Mouse (Mus musculus): ENCODE measurements around the gene Unc5c. TPM values are rescaled to one million over a fixed set of nuclear protein-coding genes. Genes with fewer than 3 reads are reported as not detected.

Unc5c gene
- polyA plus RNA-seq, 1 experiment from 2014 or later: 5.3 TPM

GRCm38 (mm10) chr3:141872337-141873042 lies 407.5 kb downstream of the Unc5c start:
- no peak overlapping the region for H3K27ac ChIP-seq (ENCODE audit: low read depth, low read length)
- no peak overlapping the region for H3K9ac ChIP-seq (ENCODE audit: low read length)

GRCm38 (mm10) chr3:141882496-141882895 lies 417.5 kb downstream of the Unc5c start:
- no peak overlapping the region for H3K4me3 ChIP-seq (ENCODE audit: low read depth, low read length)
- ATAC-seq (replicated peaks; ENCODE audit: low FRiP score): no peak

More at GRCm38 (mm10) chr3:141872337-141873042, 407.5 kb downstream of the Unc5c start:
- ATAC-seq (replicated peaks; ENCODE audit: low FRiP score) (no peak; the same call in 1 of the 2 replicates), DNase-seq (ENCODE audit: low spot score) (no peak)
- Histone ChIP-seq H3K4me1 (replicated peaks; ENCODE audit: control insufficient read depth, insufficient read depth, low read length) (0 out of 2 replicates have a peak, but pooled peaks cover 2% of the 10 kb centered on the region), H3K4me2 (ENCODE audit: low read depth, low read length, severe bottlenecking) (no peak overlapping the region), H3K4me3 (ENCODE audit: low read depth, low read length) (no peak overlapping the region), H3K27me3 (ENCODE audit: control insufficient read depth, insufficient read depth, low read length) (no peaks in the 10 kb centered on the region), H3K36me3 (ENCODE audit: control insufficient read depth, insufficient read depth, low read length) (no peaks in the 10 kb centered on the region), H3K9me3 (ENCODE audit: control insufficient read depth, low read length) (no peaks in the 10 kb centered on the region)
- WGBS: 82% methylated on average over 10 of the region's 10 CpGs

GRCm38 (mm10) chr3:141884190-141884589 lies 419.2 kb downstream of the Unc5c start:
- DNase-seq (ENCODE audit: low spot score): no peak
- Histone ChIP-seq H3K9me3 (ENCODE audit: control insufficient read depth, low read length) (no peaks in the 10 kb centered on the region), H3K4me3 (ENCODE audit: low read depth, low read length) (no peak overlapping the region), H3K4me1 (replicated peaks; ENCODE audit: control insufficient read depth, insufficient read depth, low read length) (no peaks in the 10 kb centered on the region; the same call in 1 of the 2 replicates), H3K27ac (ENCODE audit: low read depth, low read length) (no peak overlapping the region), H3K4me2 (ENCODE audit: low read depth, low read length, severe bottlenecking) (no peak overlapping the region), H3K27me3 (ENCODE audit: control insufficient read depth, insufficient read depth, low read length) (no peaks in the 10 kb centered on the region), H3K9ac (ENCODE audit: low read length) (no peak overlapping the region), H3K36me3 (ENCODE audit: control insufficient read depth, insufficient read depth, low read length) (no peaks in the 10 kb centered on the region)
- 96% methylated on average over 5 of the region's 5 CpGs for WGBS
- no peak for ATAC-seq (replicated peaks; ENCODE audit: low FRiP score)

More at GRCm38 (mm10) chr3:141882496-141882895, 417.5 kb downstream of the Unc5c start:
- no peak overlapping the region for H3K4me2 ChIP-seq (ENCODE audit: low read depth, low read length, severe bottlenecking)
- H3K27me3 ChIP-seq (ENCODE audit: control insufficient read depth, insufficient read depth, low read length): no peaks in the 10 kb centered on the region
- no peak for DNase-seq (ENCODE audit: low spot score)
- no peak overlapping the region for H3K27ac ChIP-seq (ENCODE audit: low read depth, low read length)
- no peaks in the 10 kb centered on the region for H3K36me3 ChIP-seq (ENCODE audit: control insufficient read depth, insufficient read depth, low read length)
- H3K4me1 ChIP-seq (replicated peaks; ENCODE audit: control insufficient read depth, insufficient read depth, low read length): no peaks in the 10 kb centered on the region
- H3K9me3 ChIP-seq (ENCODE audit: control insufficient read depth, low read length): no peaks in the 10 kb centered on the region
- no peak overlapping the region for H3K9ac ChIP-seq (ENCODE audit: low read length)
- WGBS: 89% methylated on average over 2 of the region's 2 CpGs

Data from forebrain, embryonic 11.5 days (tissue).